Mouse (Mus musculus) thymus, adult 2 months (tissue): ENCODE measurements around the gene Mogat2. TPM values are rescaled to one million over a fixed set of nuclear protein-coding genes. Genes with fewer than 3 reads are reported as not detected.

Source experiments
- DNase-seq: peaks from one replicate; pipeline ENCODE4 v3.0.0; 2021
- H3K27ac ChIP-seq: fragments of 200-500 bp; 2 replicates; pipeline ENCODE4 v1.5.1; 2012; ENCODE audit warnings: low read length, control low read depth; ENCODE audit not compliant: control insufficient read depth, insufficient read depth
- H3K27me3 ChIP-seq: fragments of 200-500 bp; 2 replicates; pipeline ENCODE4 v1.6.1; 2012; ENCODE audit warnings: mild to moderate bottlenecking, low read length, moderate library complexity, mixed read lengths; ENCODE audit not compliant: control insufficient read depth, insufficient read depth
- H3K36me3 ChIP-seq: fragments of 200-500 bp; 2 replicates; pipeline ENCODE4 v1.6.1; 2012; ENCODE audit warnings: mild to moderate bottlenecking, low read length, moderate library complexity; ENCODE audit not compliant: control insufficient read depth, insufficient read depth
- H3K4me1 ChIP-seq: fragments of 200-500 bp; replicated peaks from 2 replicates; pipeline ENCODE4 v1.6.1; 2012; ENCODE audit warnings: low read length; ENCODE audit not compliant: control insufficient read depth, insufficient read depth
- H3K4me3 ChIP-seq: fragments of 200-500 bp; 2 replicates; pipeline ENCODE4 v1.5.1; 2012; ENCODE audit warnings: mild to moderate bottlenecking, low read length, control low read depth, moderate library complexity; ENCODE audit not compliant: control insufficient read depth, insufficient read depth
- CTCF ChIP-seq: fragments of 200-500 bp; IDR thresholded peaks from 2 replicates; pipeline ENCODE4 v1.5.1; 2012; ENCODE audit warnings: mild to moderate bottlenecking, control low read depth, low read length, moderate library complexity, borderline replicate concordance; ENCODE audit not compliant: control insufficient read depth, poor library complexity, insufficient read depth; ENCODE audit errors: extremely low read depth
- POLR2A ChIP-seq: fragments of 200-500 bp; IDR thresholded peaks from 2 replicates; pipeline ENCODE4 v1.6.1; 2012; ENCODE audit warnings: mild to moderate bottlenecking, low read length, control low read depth, moderate library complexity; ENCODE audit not compliant: control insufficient read depth, poor library complexity, insufficient read depth; ENCODE audit errors: extremely low read depth
- WGBS: fragments of 180-500 bp; shearing (Covaris S2); methylation state at CpG from one replicate; pipeline ENCODE4 v1.1.7; 2018; 5-methylcytosine and 5-hydroxymethylcytosine counted together
- polyA plus RNA-seq: library from polyadenylated mRNA; depleted of rRNA; stranded (reverse); fragments of >200 nt; gene quantifications from 2 replicates; pipeline ENCODE4 v1.2.3, GENCODE M21; 2012

Mogat2 gene
- polyA plus RNA-seq, 1 experiment: 0.32 TPM

- H3K27ac ChIP-seq: no peak overlapping the region
These were observed 11.2 kb downstream of the Mogat2 start for GRCm38 (mm10) chr7:99227267-99227666.

GRCm38 (mm10) chr7:99226662-99227061 is 11.8 kb downstream of the Mogat2 start:
- TF ChIP-seq CTCF: no peak
- TF ChIP-seq POLR2A: no peak
- Histone ChIP-seq H3K4me3 (no peak overlapping the region), H3K4me1 (no peaks in the 10 kb centered on the region), H3K36me3 (no peaks in the 10 kb centered on the region), H3K27me3 (no peaks in the 10 kb centered on the region; the same call in 1 of the 2 replicates), H3K27ac (no peak overlapping the region)
- WGBS: 88% methylated on average over 10 of the region's 10 CpGs
- no peak for DNase-seq

More at GRCm38 (mm10) chr7:99227267-99227666, 11.2 kb downstream of the Mogat2 start:
- Histone ChIP-seq H3K27me3 (no peaks in the 10 kb centered on the region; the same call in 1 of the 2 replicates), H3K36me3 (no peaks in the 10 kb centered on the region), H3K4me1 (no peaks in the 10 kb centered on the region), H3K4me3 (no peak overlapping the region)
- 99% methylated on average over 4 of the region's 4 CpGs for WGBS
- TF ChIP-seq POLR2A (no peak), CTCF (no peak)
- no peak for DNase-seq

DNA sequence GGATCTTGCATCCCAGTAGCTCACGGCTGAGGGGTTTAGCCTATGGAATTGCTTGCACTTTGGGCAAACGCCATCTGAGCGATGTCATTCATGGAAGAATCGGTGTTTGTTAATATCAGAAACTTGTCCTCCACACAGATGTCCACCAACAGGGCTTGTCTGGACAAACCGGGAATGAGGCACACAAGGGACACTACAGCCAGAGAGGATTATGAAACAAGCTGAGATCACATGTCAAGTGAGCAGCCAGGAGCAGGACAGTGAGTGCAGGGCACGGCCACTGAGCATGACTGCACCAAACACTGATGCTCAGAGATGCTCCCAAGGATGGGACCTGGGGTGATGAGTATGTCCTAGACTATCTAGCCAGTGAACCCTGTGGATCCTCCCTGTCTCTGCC is 13.0 kb downstream of the Mogat2 start:
- TF ChIP-seq CTCF (no peak), POLR2A (no peak)
- 92% methylated on average over 6 of the region's 6 CpGs for WGBS
- no peaks in the 10 kb centered on the region for H3K4me1 ChIP-seq
- no peak for DNase-seq
- no peak overlapping the region for H3K27ac ChIP-seq
- H3K36me3 ChIP-seq: no peaks in the 10 kb centered on the region
- no peaks in the 10 kb centered on the region; the same call in 1 of the 2 replicates for H3K27me3 ChIP-seq
- no peak overlapping the region for H3K4me3 ChIP-seq

GRCm38 (mm10) chr7:99224648-99225190 is 13.7 kb downstream of the Mogat2 start:
- Histone ChIP-seq H3K27ac (no peak overlapping the region), H3K27me3 (no peaks in the 10 kb centered on the region; the same call in 1 of the 2 replicates), H3K4me3 (no peak overlapping the region), H3K4me1 (no peaks in the 10 kb centered on the region), H3K36me3 (no peaks in the 10 kb centered on the region)
- 71% methylated on average over 1 of the region's 1 CpGs for WGBS
- no peak for DNase-seq
- TF ChIP-seq POLR2A: no peak
- no peak for TF ChIP-seq CTCF

DNA sequence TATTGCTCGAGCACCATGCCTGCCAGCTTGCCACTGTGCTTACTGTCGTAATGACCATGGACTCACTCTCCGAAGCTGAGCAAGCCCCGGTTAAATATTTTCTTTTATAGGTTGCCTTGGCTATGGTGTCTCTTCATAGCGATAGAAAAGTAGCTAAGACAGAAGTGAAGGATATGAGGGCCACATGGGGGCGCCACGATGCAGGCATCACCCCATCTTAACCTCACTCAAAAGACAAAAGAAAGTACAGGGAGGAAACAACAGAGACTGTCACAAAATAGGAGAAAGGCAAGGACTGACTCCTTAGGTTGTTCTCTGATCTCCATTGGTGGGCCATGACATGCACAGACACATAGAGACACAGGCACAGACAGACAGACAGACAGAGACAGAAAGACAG is 14.2 kb downstream of the Mogat2 start:
- DNase-seq: no peak
- no peak for TF ChIP-seq CTCF
- no peak for TF ChIP-seq POLR2A
- Histone ChIP-seq H3K27ac (no peak overlapping the region), H3K27me3 (no peaks in the 10 kb centered on the region; the same call in 1 of the 2 replicates), H3K36me3 (no peaks in the 10 kb centered on the region), H3K4me3 (no peak overlapping the region), H3K4me1 (no peaks in the 10 kb centered on the region)
- 76% methylated on average over 7 of the region's 7 CpGs for WGBS

- no peaks in the 10 kb centered on the region for H3K27me3 ChIP-seq
- H3K36me3 ChIP-seq: no peaks in the 10 kb centered on the region
- TF ChIP-seq POLR2A: no peak
- TF ChIP-seq CTCF: no peak
- no peak for DNase-seq
- H3K4me1 ChIP-seq: no peaks in the 10 kb centered on the region
- H3K27ac ChIP-seq: no peak overlapping the region
- no peak overlapping the region for H3K4me3 ChIP-seq
- WGBS: 96% methylated on average over 3 of the region's 3 CpGs
These were observed 20.9 kb downstream of the Mogat2 start for GRCm38 (mm10) chr7:99217338-99218074.

DNA sequence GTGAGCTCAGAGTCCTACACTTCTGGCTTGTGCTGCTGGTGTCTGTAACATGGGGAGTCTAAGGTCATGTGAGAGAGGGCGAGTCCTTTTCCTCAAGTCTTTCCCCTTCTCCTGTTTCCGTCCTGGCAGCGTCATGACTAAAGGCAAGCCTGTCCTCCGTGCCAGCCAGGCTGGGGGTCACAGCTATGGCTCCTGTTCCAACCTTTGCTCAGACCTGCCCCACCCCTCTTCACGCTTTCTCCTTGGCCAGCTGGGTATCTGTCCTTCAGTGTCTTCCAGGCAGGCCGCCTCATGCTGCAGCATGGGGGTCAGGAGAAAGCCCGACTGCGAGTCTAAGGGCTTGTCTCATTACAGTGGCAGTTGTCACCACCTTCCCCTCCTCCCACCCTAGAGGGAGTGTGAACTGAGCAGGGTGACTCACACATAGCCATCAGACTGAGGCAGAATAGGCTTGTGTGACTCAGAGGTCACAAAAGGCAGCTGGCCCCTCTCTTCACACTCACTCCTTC is 23.0 kb downstream of the Mogat2 start:
- Histone ChIP-seq H3K4me1 (no peaks in the 10 kb centered on the region), H3K4me3 (no peak overlapping the region), H3K27ac (no peak overlapping the region), H3K36me3 (no peaks in the 10 kb centered on the region), H3K27me3 (no peaks in the 10 kb centered on the region)
- WGBS: 85% methylated on average over 8 of the region's 8 CpGs
- no peak for DNase-seq
- TF ChIP-seq POLR2A (no peak), CTCF (no peak)
